Mouse (Mus musculus) liver, postnatal 0 days (tissue): Measurements from ENCODE around the gene Flnb.

Source experiments
- CTCF ChIP-seq: sonication (generic); IDR thresholded peaks from 2 replicates; pipeline ENCODE4 v1.5.1; 2016; ENCODE audit warnings: antibody characterized with exemption, low read depth
- EP300 ChIP-seq: IDR thresholded peaks from 2 replicates; pipeline ENCODE4 v1.6.1; 2016; ENCODE audit warnings: antibody characterized with exemption, low read depth, mild to moderate bottlenecking

DNA sequence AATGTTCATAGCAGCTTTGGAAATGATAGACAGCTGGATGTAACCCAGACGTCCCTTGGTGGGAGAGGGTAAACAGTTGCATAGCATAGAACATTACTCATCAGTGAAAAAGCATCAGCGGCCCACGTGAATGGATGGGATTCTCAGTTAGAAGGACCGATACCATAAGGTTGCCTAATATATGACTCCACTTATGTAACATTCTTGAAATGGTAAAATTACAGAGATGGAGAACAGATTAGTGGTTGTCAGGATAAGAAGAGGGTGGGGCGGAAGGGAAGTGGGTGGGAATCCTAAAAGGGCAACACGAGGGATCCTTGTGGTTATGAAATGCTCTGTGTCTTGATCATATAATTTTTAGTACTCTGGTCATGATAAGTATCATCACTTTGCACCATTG, 62.6 kb downstream of the Flnb start:
- TF ChIP-seq CTCF (no peak), EP300 (no peak)
